Mouse (Mus musculus) E14TG2a.4 (cell line): Measurements from ENCODE around the gene Astl.

Experiments
- CTCF ChIP-seq: conservative IDR thresholded peaks from 2 replicates; pipeline ENCODE4 v1.5.1; 2014; ENCODE audit warnings: low read length
- NANOG ChIP-seq: IDR thresholded peaks from 2 replicates; pipeline ENCODE4 v1.6.1; 2014; ENCODE audit warnings: borderline replicate concordance, low read length, mixed read lengths
- POU5F1 ChIP-seq: IDR thresholded peaks from 2 replicates; pipeline ENCODE4 v1.6.1; 2014; ENCODE audit warnings: low read length, borderline replicate concordance

DNA sequence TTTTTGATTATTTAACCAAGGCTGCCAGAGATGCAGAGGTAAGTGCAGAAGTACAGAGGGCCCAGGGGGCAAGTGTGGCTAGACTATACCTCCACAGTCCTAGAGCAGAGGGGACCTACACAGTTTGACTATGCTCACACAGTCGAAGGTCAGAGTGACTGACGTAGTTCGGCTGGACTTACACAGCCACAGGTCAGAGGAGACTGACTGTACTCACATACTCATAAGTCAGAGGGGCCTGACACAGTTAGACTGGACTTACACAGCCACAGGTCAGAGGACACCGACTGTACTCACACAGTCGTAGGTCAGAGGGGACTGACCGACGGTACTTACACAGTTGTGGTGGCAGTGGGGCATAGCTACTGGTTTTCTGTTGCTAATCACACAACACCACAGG is 60.3 kb downstream of the Astl start:
- TF ChIP-seq CTCF, result no peak
- TF ChIP-seq POU5F1, result no peak
- no peak for TF ChIP-seq NANOG
